Comparison of ENCODE assay signal across 14 mouse cellular contexts in genomic region chr2:137729207-137729606, GRCm38 (mm10).
DNase-seq lines count a peak whose midpoint lies in the region; ATAC-seq and TF ChIP-seq lines count a peak whose summit lies in the region.
"Had no signal": no experiment of that assay in that cellular context is flagged by ENCODE, and none has a peak within 500 bp of the region (broad histone marks: within the 10 kb centered on the region; RNA-seq: fewer than 3 reads in every experiment).

No protein-coding gene starts in this region.

- no peak overlapping the region for H3K27ac ChIP-seq in hindbrain, embryonic 10.5 days
- no peak overlapping the region for H3K27ac ChIP-seq in hindbrain, embryonic 14.5 days
- no peak overlapping the region for H3K27ac ChIP-seq in layer of hippocampus, adult 2 months
- H3K27ac ChIP-seq: forebrain, embryonic 10.5 days; liver, embryonic 15.5 days had no signal

- H3K36me3 ChIP-seq in hindbrain, embryonic 10.5 days: no peaks in the 10 kb centered on the region
- no peaks in the 10 kb centered on the region for H3K36me3 ChIP-seq in hindbrain, embryonic 14.5 days (replicated peaks; ENCODE audit: control insufficient read depth, insufficient read depth)
- H3K36me3 ChIP-seq: forebrain, embryonic 10.5 days; liver, embryonic 15.5 days had no signal

- peak; percentile 24 for TF ChIP-seq CTCF in layer of hippocampus, adult 2 months (conservative IDR thresholded peaks at IDR 0.05)
- no peak for TF ChIP-seq CTCF in brain, embryonic 14.5 days (IDR thresholded peaks at IDR 0.05; ENCODE audit: borderline replicate concordance, extremely low read depth, insufficient read depth, insufficient read length)

- no peak overlapping the region for H3K4me3 ChIP-seq in hindbrain, embryonic 10.5 days
- H3K4me3 ChIP-seq in hindbrain, embryonic 14.5 days (replicated peaks; ENCODE audit: low read length): no peak overlapping the region
- H3K4me3 ChIP-seq in layer of hippocampus, adult 2 months: no peak overlapping the region
- H3K4me3 ChIP-seq: liver, embryonic 15.5 days; myocyte had no signal

- no peak overlapping the region for H3K4me2 ChIP-seq in hindbrain, embryonic 14.5 days (replicated peaks)
- H3K4me2 ChIP-seq: liver, embryonic 15.5 days had no signal

- peak; percentile 8 for DNase-seq in hindbrain, embryonic 10.5 days (ENCODE audit: low spot score)
- no peak for DNase-seq in hindbrain, embryonic 14.5 days (ENCODE audit: low spot score)
- no peak for DNase-seq in layer of hippocampus, adult 2 months (ENCODE audit: low spot score in 2 of 2)
- no peak for DNase-seq in layer of hippocampus, adult 9-10 months (ENCODE audit: low spot score)
- peak; percentile 17 for DNase-seq in ES-CJ7 (ENCODE audit: low read depth, low spot score)
- DNase-seq in brain, embryonic 14.5 days (ENCODE audit: low read depth): peak; percentile 36
- no peak for DNase-seq in spleen, postnatal 10 days (ENCODE audit: low spot score in 2 of 2)
- DNase-seq in left cerebral cortex, postnatal 14 days (ENCODE audit: low spot score in 2 of 2): no peak
- DNase-seq: gastrocnemius, postnatal 36 days; heart, postnatal 36 days; kidney, adult 18-20 months had no signal

- intact Hi-C loops in left cerebral cortex, postnatal 14 days (cut with DNase I): no loop called here

- peaks cover 32% of the 10 kb centered on the region for H3K27me3 ChIP-seq in hindbrain, embryonic 10.5 days (ENCODE audit: insufficient read depth, poor library complexity, severe bottlenecking)
- H3K27me3 ChIP-seq in hindbrain, embryonic 14.5 days (ENCODE audit: control insufficient read depth, insufficient read depth, low read length): no peaks in the 10 kb centered on the region
- H3K27me3 ChIP-seq: liver, embryonic 15.5 days had no signal

- peaks cover 27% of the 10 kb centered on the region for H3K4me1 ChIP-seq in hindbrain, embryonic 10.5 days (replicated peaks)
- H3K4me1 ChIP-seq in hindbrain, embryonic 14.5 days (replicated peaks; ENCODE audit: control insufficient read depth, insufficient read depth, low read length): peaks cover 17% of the 10 kb centered on the region
- H3K4me1 ChIP-seq: liver, embryonic 15.5 days had no signal

- no peak overlapping the region for H3K9ac ChIP-seq in hindbrain, embryonic 14.5 days
- H3K9ac ChIP-seq: liver, embryonic 15.5 days had no signal

- no peaks in the 10 kb centered on the region for H3K9me3 ChIP-seq in hindbrain, embryonic 10.5 days
- H3K9me3 ChIP-seq in hindbrain, embryonic 14.5 days (ENCODE audit: control insufficient read depth, low read length): no peaks in the 10 kb centered on the region
- H3K9me3 ChIP-seq: forebrain, embryonic 10.5 days; liver, embryonic 15.5 days had no signal

- no peak for ATAC-seq in hindbrain, embryonic 14.5 days (ENCODE audit: low FRiP score)

- 42% methylated on average over 4 of the region's 4 CpGs for WGBS in hindbrain, embryonic 10.5 days
- 45% methylated on average over 4 of the region's 4 CpGs for WGBS in hindbrain, embryonic 14.5 days

- no peak for TF ChIP-seq POLR2A in brain, embryonic 14.5 days (IDR thresholded peaks at IDR 0.05; ENCODE audit: borderline replicate concordance, extremely low read depth, insufficient read depth, insufficient read length, poor library complexity, severe bottlenecking)

Comparison
In these comparisons a context has a peak if more than half of its experiments do, and no peak if none do; other contexts are left out.
1. DNase-seq: peak in hindbrain, embryonic 10.5 days (single experiment), ES-CJ7 (single experiment) and brain, embryonic 14.5 days (single experiment); none in hindbrain, embryonic 14.5 days (single experiment), layer of hippocampus, adult 2 months (0 of 2), layer of hippocampus, adult 9-10 months (single experiment), spleen, postnatal 10 days (0 of 2) and left cerebral cortex, postnatal 14 days (0 of 2).